Mouse (Mus musculus): ENCODE results near the gene Mecom. TPM values are rescaled to one million over a fixed set of nuclear protein-coding genes. Genes with fewer than 3 reads are reported as not detected.

Mecom gene
- polyA plus RNA-seq, 1 experiment: 1.8 TPM

DNA sequence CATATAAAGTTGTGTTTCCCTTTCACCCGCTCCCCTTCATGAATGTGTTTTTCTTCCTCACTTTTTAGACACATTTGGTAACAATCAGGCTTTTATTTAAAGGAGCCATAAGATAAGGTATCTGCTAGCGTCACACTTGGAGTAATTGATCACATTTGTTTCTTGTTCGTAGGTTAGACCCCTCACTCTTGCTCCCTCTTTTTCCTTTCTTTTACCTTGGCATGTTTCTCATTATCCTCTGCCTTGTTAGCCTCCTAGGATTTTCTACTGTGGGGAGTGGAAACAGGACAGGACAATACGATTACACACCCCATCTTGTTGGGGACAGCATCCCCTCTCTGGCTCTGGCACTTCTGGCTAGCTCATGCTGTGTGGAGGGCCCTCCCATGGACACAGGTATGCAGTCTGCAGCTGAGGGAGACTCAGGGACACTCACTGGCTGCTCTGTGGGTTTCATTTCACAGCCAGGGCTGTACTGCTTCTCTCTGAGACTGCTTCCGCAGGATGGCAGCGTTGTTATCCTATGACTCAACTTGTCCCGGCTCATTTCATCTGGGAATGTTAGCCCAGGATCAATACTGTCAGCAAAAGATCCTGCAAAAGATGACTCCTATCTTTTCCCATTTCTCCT is 334.2 kb downstream of the Mecom start:
- Histone ChIP-seq H3K36me3 (ENCODE audit: control insufficient read depth, insufficient read depth) (no peaks in the 10 kb centered on the region), H3ac (ENCODE audit: control insufficient read depth, insufficient read length) (no peak overlapping the region), H3K27me3 (ENCODE audit: control insufficient read depth, insufficient read depth, insufficient read length) (no peaks in the 10 kb centered on the region), H3K4me2 (ENCODE audit: low read depth) (no peak overlapping the region), H3K4me3 (no peak overlapping the region), H3K79me2 (ENCODE audit: control insufficient read depth, insufficient read depth) (no peaks in the 10 kb centered on the region)
- TF ChIP-seq REST (IDR thresholded peaks at IDR 0.05; ENCODE audit: insufficient read depth, insufficient read length) (no peak), MAX (IDR thresholded peaks at IDR 0.05; ENCODE audit: low read depth) (no peak), SRF (IDR thresholded peaks at IDR 0.05; ENCODE audit: control insufficient read depth, insufficient read length, low read depth) (no peak), MYOD1 (IDR thresholded peaks at IDR 0.05; ENCODE audit: control insufficient read depth in 1 of 3, insufficient read length in 2 of 3, low read depth in 2 of 3) (no peak), E2F4 (IDR thresholded peaks at IDR 0.05; ENCODE audit: insufficient read depth) (no peak), POLR2A (IDR thresholded peaks at IDR 0.05; ENCODE audit: insufficient read length, low read depth) (no peak), MYOG (IDR thresholded peaks at IDR 0.05; ENCODE audit: control insufficient read depth in 1 of 3, insufficient read depth in 1 of 3, insufficient read length in 2 of 3, low read depth in 2 of 3) (no peak), POLR2AphosphoS2 (IDR thresholded peaks at IDR 0.05; ENCODE audit: insufficient read length, low read depth) (no peak)

DNA sequence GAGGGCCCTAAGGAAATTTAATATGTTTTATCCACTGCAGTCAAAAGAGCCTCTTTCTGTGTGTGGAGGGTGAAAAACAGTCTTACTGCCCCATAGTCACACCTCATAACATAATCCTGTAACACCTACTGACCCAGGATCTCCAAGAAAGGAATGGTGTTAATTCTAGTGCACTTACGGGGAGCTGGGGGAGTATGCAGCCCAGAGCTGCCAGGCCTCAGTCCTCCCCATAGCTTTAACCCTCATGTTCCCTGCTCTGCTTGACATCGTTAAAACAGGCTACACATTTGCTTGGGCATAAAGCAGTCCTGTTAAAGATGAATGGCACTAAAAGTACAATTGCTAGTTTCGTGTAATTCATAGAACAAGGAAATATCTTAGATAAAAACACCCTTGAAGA is 335.0 kb downstream of the Mecom start:
- TF ChIP-seq MYOD1 (IDR thresholded peaks at IDR 0.05; ENCODE audit: control insufficient read depth in 1 of 3, insufficient read length in 2 of 3, low read depth in 2 of 3) (no peak), TCF12 (IDR thresholded peaks at IDR 0.05; ENCODE audit: insufficient read depth, poor library complexity, severe bottlenecking) (no peak), TCF3 (IDR thresholded peaks at IDR 0.05; ENCODE audit: insufficient read length, low read depth) (no peak), E2F4 (IDR thresholded peaks at IDR 0.05; ENCODE audit: insufficient read depth) (no peak), USF1 (IDR thresholded peaks at IDR 0.05; ENCODE audit: low read depth) (no peak), MAX (IDR thresholded peaks at IDR 0.05; ENCODE audit: low read depth) (no peak), MYOG (IDR thresholded peaks at IDR 0.05; ENCODE audit: control insufficient read depth in 1 of 3, insufficient read depth in 1 of 3, insufficient read length in 2 of 3, low read depth in 2 of 3) (no peak), POLR2AphosphoS2 (IDR thresholded peaks at IDR 0.05; ENCODE audit: insufficient read length, low read depth) (no peak), POLR2A (IDR thresholded peaks at IDR 0.05; ENCODE audit: insufficient read length, low read depth) (no peak), CEBPB (IDR thresholded peaks at IDR 0.05; ENCODE audit: insufficient read depth, poor library complexity, severe bottlenecking) (no peak), REST (IDR thresholded peaks at IDR 0.05; ENCODE audit: insufficient read depth, insufficient read length) (no peak), SRF (IDR thresholded peaks at IDR 0.05; ENCODE audit: control insufficient read depth, insufficient read length, low read depth) (no peak)
- no peaks in the 10 kb centered on the region for H3K79me2 ChIP-seq (ENCODE audit: control insufficient read depth, insufficient read depth)
- H3K27me3 ChIP-seq (ENCODE audit: control insufficient read depth, insufficient read depth, insufficient read length): no peaks in the 10 kb centered on the region
- no peak overlapping the region for H3ac ChIP-seq (ENCODE audit: control insufficient read depth, insufficient read length)
- no peak overlapping the region for H3K4me3 ChIP-seq
- H3K36me3 ChIP-seq (ENCODE audit: control insufficient read depth, insufficient read depth): no peaks in the 10 kb centered on the region
- no peak overlapping the region for H3K4me2 ChIP-seq (ENCODE audit: low read depth)

DNA sequence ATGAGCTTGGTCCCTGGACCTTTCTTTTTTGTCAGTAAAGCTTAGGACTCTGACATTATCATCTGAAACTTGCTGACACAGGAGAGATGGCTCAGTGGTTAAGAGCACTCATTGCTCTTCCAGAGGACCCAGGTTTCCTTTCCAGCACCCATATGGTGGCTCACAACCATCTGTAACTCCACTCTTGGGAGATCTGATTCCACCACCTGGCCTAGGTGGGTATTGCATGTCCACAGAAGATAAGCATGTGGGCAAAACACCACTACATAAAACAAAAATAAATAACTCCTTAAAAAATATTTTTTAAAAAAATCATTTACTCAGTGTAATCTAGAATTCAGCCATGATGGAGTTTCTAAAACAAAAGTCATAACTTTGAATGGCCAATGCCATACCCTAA is 338.7 kb downstream of the Mecom start:
- Histone ChIP-seq H3K4me2 (ENCODE audit: low read depth) (no peak overlapping the region), H3ac (ENCODE audit: control insufficient read depth, insufficient read length) (no peak overlapping the region), H3K4me3 (no peak overlapping the region), H3K79me2 (ENCODE audit: control insufficient read depth, insufficient read depth) (no peaks in the 10 kb centered on the region), H3K27me3 (ENCODE audit: control insufficient read depth, insufficient read depth, insufficient read length) (no peaks in the 10 kb centered on the region), H3K36me3 (ENCODE audit: control insufficient read depth, insufficient read depth) (no peaks in the 10 kb centered on the region)
- no peak for TF ChIP-seq MYOD1 (IDR thresholded peaks at IDR 0.05; ENCODE audit: control insufficient read depth in 1 of 3, insufficient read length in 2 of 3, low read depth in 2 of 3)
- TF ChIP-seq MAX (IDR thresholded peaks at IDR 0.05; ENCODE audit: low read depth): no peak
- TF ChIP-seq TCF12 (IDR thresholded peaks at IDR 0.05; ENCODE audit: insufficient read depth, poor library complexity, severe bottlenecking): no peak
- no peak for TF ChIP-seq POLR2AphosphoS2 (IDR thresholded peaks at IDR 0.05; ENCODE audit: insufficient read length, low read depth)
- TF ChIP-seq TCF3 (IDR thresholded peaks at IDR 0.05; ENCODE audit: insufficient read length, low read depth): no peak
- no peak for TF ChIP-seq REST (IDR thresholded peaks at IDR 0.05; ENCODE audit: insufficient read depth, insufficient read length)
- TF ChIP-seq POLR2A (IDR thresholded peaks at IDR 0.05; ENCODE audit: insufficient read length, low read depth): no peak
- TF ChIP-seq USF1 (IDR thresholded peaks at IDR 0.05; ENCODE audit: low read depth): no peak
- TF ChIP-seq E2F4 (IDR thresholded peaks at IDR 0.05; ENCODE audit: insufficient read depth): no peak
- no peak for TF ChIP-seq CEBPB (IDR thresholded peaks at IDR 0.05; ENCODE audit: insufficient read depth, poor library complexity, severe bottlenecking)
- TF ChIP-seq MYOG (IDR thresholded peaks at IDR 0.05; ENCODE audit: control insufficient read depth in 1 of 3, insufficient read depth in 1 of 3, insufficient read length in 2 of 3, low read depth in 2 of 3): no peak
- no peak for TF ChIP-seq SRF (IDR thresholded peaks at IDR 0.05; ENCODE audit: control insufficient read depth, insufficient read length, low read depth)

DNA sequence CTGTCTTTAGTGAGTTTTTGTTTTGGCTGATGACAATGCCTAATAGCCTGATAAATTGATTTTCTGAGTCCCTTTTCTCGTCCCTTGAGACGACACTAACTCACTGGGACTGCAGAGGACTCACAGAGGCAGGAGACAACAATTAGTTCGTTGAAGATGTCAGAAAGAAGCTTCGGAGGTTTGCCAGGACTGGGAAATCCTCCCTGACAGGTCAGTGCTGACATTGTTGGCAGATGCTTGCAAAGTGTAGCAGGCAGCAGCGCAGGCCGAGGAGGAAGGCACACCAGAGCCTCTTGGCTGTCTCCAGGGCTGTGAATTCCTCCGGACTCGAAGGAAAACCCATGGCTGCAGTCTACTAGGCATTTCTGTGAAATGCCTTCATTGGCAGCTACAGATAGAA is 339.9 kb downstream of the Mecom start:
- H3K4me2 ChIP-seq (ENCODE audit: low read depth): no peak overlapping the region
- no peak for TF ChIP-seq MAX (IDR thresholded peaks at IDR 0.05; ENCODE audit: low read depth)
- TF ChIP-seq TCF3 (IDR thresholded peaks at IDR 0.05; ENCODE audit: insufficient read length, low read depth): no peak
- TF ChIP-seq MYOG (IDR thresholded peaks at IDR 0.05; ENCODE audit: control insufficient read depth in 1 of 3, insufficient read depth in 1 of 3, insufficient read length in 2 of 3, low read depth in 2 of 3): no peak
- TF ChIP-seq E2F4 (IDR thresholded peaks at IDR 0.05; ENCODE audit: insufficient read depth): no peak
- TF ChIP-seq SRF (IDR thresholded peaks at IDR 0.05; ENCODE audit: control insufficient read depth, insufficient read length, low read depth): no peak
- TF ChIP-seq USF1 (IDR thresholded peaks at IDR 0.05; ENCODE audit: low read depth): no peak
- no peak for TF ChIP-seq TCF12 (IDR thresholded peaks at IDR 0.05; ENCODE audit: insufficient read depth, poor library complexity, severe bottlenecking)
- no peak for TF ChIP-seq POLR2A (IDR thresholded peaks at IDR 0.05; ENCODE audit: insufficient read length, low read depth)
- TF ChIP-seq POLR2AphosphoS2 (IDR thresholded peaks at IDR 0.05; ENCODE audit: insufficient read length, low read depth): no peak
- H3K4me3 ChIP-seq: no peak overlapping the region
- H3K36me3 ChIP-seq (ENCODE audit: control insufficient read depth, insufficient read depth): no peaks in the 10 kb centered on the region
- H3K27me3 ChIP-seq (ENCODE audit: control insufficient read depth, insufficient read depth, insufficient read length): no peaks in the 10 kb centered on the region
- no peaks in the 10 kb centered on the region for H3K79me2 ChIP-seq (ENCODE audit: control insufficient read depth, insufficient read depth)
- no peak overlapping the region for H3ac ChIP-seq (ENCODE audit: control insufficient read depth, insufficient read length)
